Mouse (Mus musculus) liver, postnatal 0 days (tissue): ENCODE measurements around the gene Grik2.

Experiments
- CTCF ChIP-seq: sonication (generic); IDR thresholded peaks from 2 replicates; pipeline ENCODE4 v1.5.1; 2016; ENCODE audit warnings: antibody characterized with exemption, low read depth
- EP300 ChIP-seq: IDR thresholded peaks from 2 replicates; pipeline ENCODE4 v1.6.1; 2016; ENCODE audit warnings: antibody characterized with exemption, low read depth, mild to moderate bottlenecking

GRCm38 (mm10) chr10:49652320-49652719 is 136.2 kb downstream of the Grik2 start:
- no peak for TF ChIP-seq EP300
- TF ChIP-seq CTCF = no peak
